Mouse (Mus musculus) forebrain, embryonic 14.5 days (tissue): ENCODE measurements around the gene Dusp28. TPM values are rescaled to one million over a fixed set of nuclear protein-coding genes. Genes with fewer than 3 reads are reported as not detected.
A peak's percentile ranks its signal among the peaks of the same experiment; 100 is the strongest.

Experiments used
- ATAC-seq: fragments of 200-750 bp; cut with Nextera tagmentation; 2 replicates; pipeline ENCODE4 v1.8.0; 2017; ENCODE audit warnings: mild to moderate bottlenecking, moderate library complexity
- DNase-seq: peaks from one replicate; pipeline ENCODE4 v3.0.0-alpha.2; 2015; ENCODE audit warnings: low spot score
- H3K27ac ChIP-seq: fragments of 300-500 bp; sonication (generic); 2 replicates; pipeline ENCODE4 v1.5.1; 2014; ENCODE audit warnings: low read depth, mild to moderate bottlenecking, control low read depth, low read length, moderate library complexity
- H3K27me3 ChIP-seq: fragments of 300-500 bp; sonication (generic); replicated peaks from 2 replicates; pipeline ENCODE4 v1.6.1; 2014; ENCODE audit warnings: low read length, control low read depth, mixed read lengths; ENCODE audit not compliant: control insufficient read depth, insufficient read depth
- H3K36me3 ChIP-seq: fragments of 300-500 bp; sonication (generic); 2 replicates; pipeline ENCODE4 v1.6.1; 2014; ENCODE audit warnings: low read length, control low read depth; ENCODE audit not compliant: control insufficient read depth, insufficient read depth
- H3K4me1 ChIP-seq: fragments of 300-500 bp; sonication (generic); 2 replicates; pipeline ENCODE4 v1.6.1; 2014; ENCODE audit warnings: antibody characterized with exemption, low read length, control low read depth; ENCODE audit not compliant: control insufficient read depth, insufficient read depth
- H3K4me2 ChIP-seq: fragments of 300-500 bp; sonication (generic); 2 replicates; pipeline ENCODE4 v1.6.1; 2014; ENCODE audit warnings: mild to moderate bottlenecking, control low read depth, low read length
- H3K4me3 ChIP-seq: fragments of 300-500 bp; sonication (generic); 2 replicates; pipeline ENCODE4 v1.5.1; 2014; ENCODE audit warnings: low read depth, low read length, control low read depth
- H3K9ac ChIP-seq: fragments of 300-500 bp; sonication (generic); 2 replicates; pipeline ENCODE4 v1.6.1; 2014; ENCODE audit warnings: mild to moderate bottlenecking, low read length, control low read depth, moderate library complexity
- H3K9me3 ChIP-seq: fragments of 300-500 bp; sonication (generic); replicated peaks from 2 replicates; pipeline ENCODE4 v1.6.1; 2016; ENCODE audit warnings: low read length, control low read depth, mixed read lengths; ENCODE audit not compliant: control insufficient read depth
- WGBS: fragments of 180-500 bp; shearing (Covaris S2); extraction: QIAGEN DNeasy Blood & Tissue Kit; methylation state at CpG from one replicate; pipeline ENCODE4 v1.1.7; 2014; 5-methylcytosine and 5-hydroxymethylcytosine counted together
- polyA plus RNA-seq: library from polyadenylated mRNA; unstranded; fragments of >200 nt; fragmentation: Nextera tagmentation; extraction: Ambion mirVana; gene quantifications from 2 replicates; pipeline ENCODE4 v1.2.1, GENCODE M21; 2014

The Dusp28 gene
- polyA plus RNA-seq, 1 experiment from 2014 or later: 12.7 TPM

GRCm38 (mm10) chr1:92930171-92930706 is 23.5 kb downstream of the Dusp28 start:
- no peak overlapping the region for H3K9ac ChIP-seq
- peaks cover 7% of the 10 kb centered on the region for H3K4me1 ChIP-seq
- 19% methylated on average over 1 of the region's 1 CpGs for WGBS
- no peak overlapping the region for H3K4me3 ChIP-seq
- no peaks in the 10 kb centered on the region for H3K27me3 ChIP-seq
- H3K9me3 ChIP-seq: no peaks in the 10 kb centered on the region
- no peak for ATAC-seq
- DNase-seq: no peak
- no peak overlapping the region for H3K27ac ChIP-seq
- H3K36me3 ChIP-seq: no peaks in the 10 kb centered on the region
- no peak overlapping the region for H3K4me2 ChIP-seq

GRCm38 (mm10) chr1:92933611-92934010 is 26.8 kb downstream of the Dusp28 start:
- Histone ChIP-seq H3K4me1 (peaks cover 22% of the 10 kb centered on the region), H3K4me3 (peak overlapping the region; percentile 77), H3K9ac (peak overlapping the region; percentile 85), H3K27me3 (no peaks in the 10 kb centered on the region), H3K36me3 (peaks cover 10% of the 10 kb centered on the region; the same call in 1 of the 2 replicates), H3K9me3 (no peaks in the 10 kb centered on the region), H3K27ac (peak overlapping the region; percentile 95), H3K4me2 (peak overlapping the region; percentile 90)
- DNase-seq (peak; percentile 10), ATAC-seq (no peak)
- whole genome bisulfite sequencing: 73% methylated on average over 4 of the region's 4 CpGs

GRCm38 (mm10) chr1:92934182-92934827 is 27.5 kb downstream of the Dusp28 start, which contains the start of gene Capn10:
Gene Capn10, plus strand, starts transcription at chr1:92934376.
- DNase-seq: peak; percentile 99
- Histone ChIP-seq H3K9ac (peak within 1 kb of the TSS; percentile 85), H3K4me2 (peak within 1 kb of the TSS; percentile 90), H3K27me3 (no peaks in the 10 kb centered on the region), H3K4me1 (peaks cover 22% of the 10 kb centered on the region), H3K27ac (peak within 1 kb of the TSS; percentile 95), H3K4me3 (peak within 1 kb of the TSS; percentile 77), H3K36me3 (peaks cover 16% of the 10 kb centered on the region), H3K9me3 (no peaks in the 10 kb centered on the region)
- peak; percentile 100 for ATAC-seq
- under 1% methylated on average over 45 of the region's 45 CpGs for WGBS

GRCm38 (mm10) chr1:92935054-92935962 is 28.5 kb downstream of the Dusp28 start:
- Histone ChIP-seq H3K9ac (peak overlapping the region; percentile 85), H3K4me1 (peaks cover 22% of the 10 kb centered on the region), H3K27me3 (no peaks in the 10 kb centered on the region), H3K36me3 (peaks cover 27% of the 10 kb centered on the region), H3K4me2 (peak overlapping the region; percentile 90), H3K27ac (peak overlapping the region; percentile 95), H3K9me3 (no peaks in the 10 kb centered on the region), H3K4me3 (peak overlapping the region; percentile 77)
- DNase-seq: peak; percentile 81
- WGBS: 13% methylated on average over 10 of the region's 10 CpGs
- ATAC-seq: no peak

- WGBS: 46% methylated on average over 2 of the region's 2 CpGs
- H3K4me3 ChIP-seq: peak overlapping the region; percentile 77
- no peaks in the 10 kb centered on the region for H3K27me3 ChIP-seq
- peaks cover 33% of the 10 kb centered on the region for H3K36me3 ChIP-seq
- H3K9me3 ChIP-seq: no peaks in the 10 kb centered on the region
- peak overlapping the region; percentile 90 for H3K4me2 ChIP-seq
- H3K4me1 ChIP-seq: peaks cover 22% of the 10 kb centered on the region
- H3K27ac ChIP-seq: no peak overlapping the region
- ATAC-seq (no peak), DNase-seq (no peak)
- peak overlapping the region; percentile 85 for H3K9ac ChIP-seq
Measured at GRCm38 (mm10) chr1:92935977-92936376, 29.2 kb downstream of the Dusp28 start.

- no peak for DNase-seq
- H3K9ac ChIP-seq: peak overlapping the region; percentile 85; the same call in 1 of the 2 replicates
- H3K4me1 ChIP-seq: peaks cover 22% of the 10 kb centered on the region
- H3K9me3 ChIP-seq: no peaks in the 10 kb centered on the region
- 78% methylated on average over 3 of the region's 3 CpGs for WGBS
- H3K27ac ChIP-seq: no peak overlapping the region
- no peak for ATAC-seq
- H3K4me3 ChIP-seq: no peak overlapping the region
- H3K27me3 ChIP-seq: no peaks in the 10 kb centered on the region
- peak overlapping the region; percentile 90 for H3K4me2 ChIP-seq
- peaks cover 35% of the 10 kb centered on the region for H3K36me3 ChIP-seq
Measured at GRCm38 (mm10) chr1:92936467-92936866, 29.7 kb downstream of the Dusp28 start.

GRCm38 (mm10) chr1:92937797-92938196 is 31.0 kb downstream of the Dusp28 start:
- DNase-seq (no peak), ATAC-seq (no peak)
- H3K4me1 ChIP-seq: peaks cover 22% of the 10 kb centered on the region
- H3K4me2 ChIP-seq: no peak overlapping the region
- peaks cover 49% of the 10 kb centered on the region for H3K36me3 ChIP-seq
- no peak overlapping the region for H3K9ac ChIP-seq
- no peaks in the 10 kb centered on the region for H3K27me3 ChIP-seq
- no peaks in the 10 kb centered on the region for H3K9me3 ChIP-seq
- WGBS: 92% methylated on average over 3 of the region's 3 CpGs
- H3K27ac ChIP-seq: no peak overlapping the region
- H3K4me3 ChIP-seq: no peak overlapping the region

GRCm38 (mm10) chr1:92939746-92940145 is 33.0 kb downstream of the Dusp28 start:
- H3K27me3 ChIP-seq: no peaks in the 10 kb centered on the region
- DNase-seq: no peak
- no peak overlapping the region for H3K4me2 ChIP-seq
- H3K4me1 ChIP-seq: peaks cover 16% of the 10 kb centered on the region
- H3K9me3 ChIP-seq: no peaks in the 10 kb centered on the region
- H3K9ac ChIP-seq: no peak overlapping the region
- H3K4me3 ChIP-seq: no peak overlapping the region
- WGBS: 96% methylated on average over 4 of the region's 4 CpGs
- H3K36me3 ChIP-seq: peaks cover 67% of the 10 kb centered on the region
- H3K27ac ChIP-seq: no peak overlapping the region
- no peak for ATAC-seq
